Mouse (Mus musculus) right cerebral cortex, postnatal 25 days (tissue): ENCODE results near the gene Olfr315.
"Not testable (repeated sequence)": the region's sequence is repeated elsewhere in the genome, so short reads cannot be mapped to it uniquely, and the experiment has no call there.

Experiments used
- DNase-seq: peaks from one replicate; pipeline ENCODE4 v3.0.0; 2022

The Olfr315 gene

DNA sequence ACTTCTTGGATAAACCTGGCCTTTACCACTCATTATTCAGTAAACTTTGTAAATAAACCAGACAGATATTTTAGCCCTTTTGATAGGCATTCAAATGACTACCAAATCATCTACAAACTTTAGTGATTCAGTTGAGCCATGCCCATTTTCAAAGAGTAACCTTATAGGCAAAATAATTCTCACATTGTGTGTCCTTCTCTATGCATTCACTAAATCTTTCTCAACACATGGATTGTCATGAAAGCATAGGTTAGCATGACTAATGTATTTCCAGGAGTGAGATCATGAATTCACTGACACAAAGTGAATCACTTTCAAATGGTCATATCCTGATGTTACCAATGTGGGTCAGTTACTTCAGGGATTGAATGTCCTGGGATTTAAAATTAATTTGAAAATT is at the start of gene Olfr315:
Gene Olfr315 (plus strand): TSS at position 301 of the 400 bp plus-strand sequence.
- DNase-seq = no peak

GRCm38 (mm10) chr11:58723914-58724313 is 49.1 kb upstream of the Olfr315 start, which contains the start of gene Olfr318:
TSS of gene Olfr318 (minus strand) at chr11:58724014.
- DNase-seq = no peak

GRCm38 (mm10) chr11:58727896-58728650 is 44.9 kb upstream of the Olfr315 start:
- not testable (repeated sequence) for DNase-seq

GRCm38 (mm10) chr11:58733372-58733771 is 39.6 kb upstream of the Olfr315 start:
- peak; percentile 46 for DNase-seq

DNA sequence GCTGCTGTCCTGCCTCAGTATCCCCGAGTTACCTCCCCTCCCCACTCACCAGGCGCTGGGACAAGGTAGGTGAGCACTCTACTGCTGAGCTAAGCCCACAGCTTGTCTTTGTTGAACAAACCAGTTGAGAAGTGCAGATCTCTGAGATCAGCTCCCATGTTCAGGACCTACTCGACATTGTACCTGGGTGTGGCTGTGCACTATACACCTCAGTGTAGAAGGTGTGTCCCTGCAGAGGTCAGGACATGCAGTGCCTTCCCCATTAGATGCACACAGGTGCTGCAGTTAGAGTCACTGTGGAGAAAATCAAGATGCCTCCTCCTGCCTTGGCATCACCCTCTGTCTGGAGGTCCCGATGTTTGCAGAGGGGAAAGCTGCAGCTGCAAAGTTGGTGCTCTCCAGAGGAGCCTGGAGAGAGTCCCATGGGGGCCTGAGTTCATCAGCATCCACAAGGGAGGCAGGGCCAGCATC is 34.2 kb upstream of the Olfr315 start, which contains the start of gene Olfr317:
Gene Olfr317 (minus strand): TSS at position 421 of the 471 bp plus-strand sequence.
- DNase-seq = no peak

GRCm38 (mm10) chr11:58751096-58751495 is 21.9 kb upstream of the Olfr315 start:
- DNase-seq = peak; percentile 47

DNA sequence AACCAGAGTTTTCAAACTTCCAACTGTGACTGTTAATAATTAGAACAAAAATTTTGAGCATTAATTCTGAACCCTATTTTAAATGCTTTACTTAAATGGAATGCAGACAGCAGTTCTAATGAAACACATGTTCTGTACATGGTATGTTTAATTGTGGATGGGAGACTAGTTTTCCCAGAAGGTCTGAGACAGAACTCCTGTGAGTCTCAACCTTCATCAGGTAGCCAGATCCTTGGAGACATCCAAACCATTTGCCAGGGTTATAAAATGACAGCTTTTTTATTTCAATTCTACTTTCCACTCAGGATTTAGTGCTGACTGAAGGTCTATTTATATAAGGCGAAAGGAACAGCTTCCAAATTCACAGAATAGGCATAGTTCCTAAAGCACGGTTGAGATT is 20.6 kb upstream of the Olfr315 start, which contains the start of gene Olfr316:
Gene Olfr316 (plus strand): TSS at position 301 of the 400 bp plus-strand sequence.
- no peak for DNase-seq

DNA sequence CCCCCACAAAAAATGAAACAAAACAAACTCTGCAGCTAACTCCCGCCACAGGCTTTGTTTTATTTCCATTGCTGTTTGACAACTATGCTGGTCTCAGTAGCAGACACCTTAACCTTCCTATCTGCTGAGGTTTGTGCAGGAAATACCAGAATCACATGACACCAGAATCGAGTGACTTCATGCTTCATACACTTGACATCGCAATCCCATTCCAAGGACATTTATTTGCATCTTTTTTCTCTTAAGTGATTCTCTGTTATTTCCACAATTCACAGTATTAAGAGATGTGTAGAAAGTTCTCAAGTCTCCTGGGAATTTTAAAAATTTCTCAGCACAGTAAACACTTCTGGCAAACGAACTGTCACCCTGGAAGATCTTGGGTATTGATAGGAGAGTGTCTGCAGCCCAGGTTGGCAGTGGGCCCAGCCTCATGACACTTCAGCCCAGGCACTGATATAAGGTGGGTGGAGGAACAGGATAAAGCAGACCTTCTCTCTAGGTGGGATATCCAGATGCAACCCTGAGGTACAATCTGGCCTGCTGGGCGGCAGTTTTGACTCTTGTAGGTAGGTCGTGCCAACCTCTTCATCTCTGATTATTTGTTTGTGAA is 9.6 kb downstream of the Olfr315 start, which contains the start of gene Olfr314:
Gene Olfr314 (plus strand): TSS at position 473 of the 610 bp plus-strand sequence.
- DNase-seq = no peak

- DNase-seq = no peak
Observed at GRCm38 (mm10) chr11:58784182-58784581, 11.2 kb downstream of the Olfr315 start.

DNA sequence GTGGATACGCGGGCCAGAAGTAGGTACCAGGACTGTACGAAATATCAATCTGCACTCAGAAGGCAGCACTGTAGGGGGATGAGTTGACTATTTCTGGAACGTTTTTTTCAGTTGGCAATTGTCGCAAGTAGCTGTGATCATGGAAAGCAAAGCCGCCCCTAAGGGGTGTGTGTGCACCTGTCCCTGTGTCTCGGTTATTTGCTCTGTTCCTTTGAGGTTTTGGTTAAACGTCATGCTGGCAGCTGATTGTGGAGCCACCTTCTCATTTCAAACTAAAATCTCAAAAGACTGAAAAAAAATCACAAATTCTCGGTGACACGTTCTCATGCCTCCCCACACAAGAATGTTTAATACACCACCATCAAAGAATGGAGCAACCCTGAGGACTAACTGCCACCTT is 14.7 kb downstream of the Olfr315 start:
- DNase-seq = no peak

DNA sequence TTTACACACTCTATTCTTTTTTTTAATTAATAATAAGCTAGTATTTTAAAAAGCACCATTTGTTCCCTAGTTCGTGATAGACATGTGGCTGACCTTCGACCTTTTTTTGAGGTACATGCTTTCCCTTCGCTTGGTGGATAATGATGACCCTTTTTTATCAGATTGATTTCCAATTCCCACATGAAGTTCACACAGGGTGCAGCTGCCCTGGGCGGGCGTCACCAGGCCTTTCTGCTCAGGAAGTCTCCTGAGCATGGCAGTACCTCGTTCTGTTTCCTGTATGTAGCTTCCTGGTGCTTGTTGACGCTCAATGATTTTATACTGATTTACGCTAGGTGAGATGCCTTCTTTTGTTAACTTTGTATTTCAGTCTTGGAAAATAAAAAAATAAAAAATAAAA is 15.4 kb downstream of the Olfr315 start:
- no peak for DNase-seq

DNA sequence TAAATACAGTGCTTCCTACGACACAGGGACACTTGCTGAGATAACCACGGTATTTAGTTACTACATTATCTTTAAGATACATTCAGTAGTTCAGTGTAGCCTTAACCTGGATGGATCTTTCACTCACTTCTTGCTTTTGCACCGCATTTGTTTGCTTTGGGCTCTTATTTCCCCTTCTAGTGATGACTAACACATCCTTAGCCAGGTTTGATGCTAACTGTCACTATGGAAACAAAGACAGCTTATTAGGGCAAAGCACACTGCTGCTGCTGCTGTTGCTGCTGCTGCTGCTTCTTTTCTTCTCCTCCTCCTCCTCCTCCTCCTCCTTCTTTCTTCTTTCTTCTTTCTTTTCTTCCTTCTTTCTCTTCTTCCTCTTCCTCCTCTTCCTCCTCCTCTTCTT is 16.5 kb downstream of the Olfr315 start:
- DNase-seq = no peak

- DNase-seq = no peak
Observed at GRCm38 (mm10) chr11:58790053-58790452, 17.1 kb downstream of the Olfr315 start.

DNA sequence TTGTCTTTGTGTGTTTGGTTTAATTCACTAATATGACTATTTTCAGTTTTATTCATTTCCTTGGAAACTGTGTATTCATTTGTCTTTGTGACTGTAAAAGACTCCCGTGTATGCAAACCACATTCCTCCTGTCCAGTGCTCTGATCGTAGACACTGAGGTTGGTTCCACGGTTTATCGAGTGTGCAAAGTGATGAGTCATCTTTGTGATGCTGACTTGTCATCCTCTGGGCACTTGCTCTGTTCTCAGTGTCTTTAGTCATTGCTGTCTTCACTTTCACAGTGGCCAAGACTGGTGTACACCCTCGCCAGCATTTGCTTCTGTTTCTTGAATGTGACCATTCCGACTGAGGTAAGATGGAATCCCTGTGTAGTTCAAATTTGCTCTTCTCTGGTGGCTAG is 17.7 kb downstream of the Olfr315 start:
- no peak for DNase-seq

DNA sequence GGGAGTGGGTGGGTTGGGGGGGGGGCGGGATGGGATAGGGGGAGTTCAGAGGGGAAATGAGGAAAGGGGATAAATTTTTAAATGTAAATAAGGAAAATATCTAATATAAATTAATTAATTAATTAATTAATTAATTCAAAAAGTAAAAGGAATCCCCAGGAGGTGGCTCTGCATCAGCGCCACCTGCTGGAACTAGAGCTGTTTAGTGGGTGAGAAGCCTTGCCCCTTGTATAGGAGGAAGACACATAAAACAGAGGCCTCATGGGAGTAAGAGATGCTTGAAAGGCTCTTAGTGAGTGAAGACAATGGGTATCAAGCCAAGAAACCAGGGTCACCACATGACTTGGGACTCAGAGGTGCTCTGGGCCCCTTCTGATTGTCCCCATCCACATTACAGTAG is 22.9 kb downstream of the Olfr315 start:
- DNase-seq = no peak

GRCm38 (mm10) chr11:58796850-58797249 is 23.9 kb downstream of the Olfr315 start:
- peak; percentile 62 for DNase-seq

- DNase-seq = peak; percentile 16
Observed at GRCm38 (mm10) chr11:58799747-58800146, 26.8 kb downstream of the Olfr315 start.

GRCm38 (mm10) chr11:58801558-58802228 is 28.7 kb downstream of the Olfr315 start, which contains the start of gene Fam183b:
TSS of gene Fam183b (minus strand) at chr11:58801960.
- no peak for DNase-seq

DNA sequence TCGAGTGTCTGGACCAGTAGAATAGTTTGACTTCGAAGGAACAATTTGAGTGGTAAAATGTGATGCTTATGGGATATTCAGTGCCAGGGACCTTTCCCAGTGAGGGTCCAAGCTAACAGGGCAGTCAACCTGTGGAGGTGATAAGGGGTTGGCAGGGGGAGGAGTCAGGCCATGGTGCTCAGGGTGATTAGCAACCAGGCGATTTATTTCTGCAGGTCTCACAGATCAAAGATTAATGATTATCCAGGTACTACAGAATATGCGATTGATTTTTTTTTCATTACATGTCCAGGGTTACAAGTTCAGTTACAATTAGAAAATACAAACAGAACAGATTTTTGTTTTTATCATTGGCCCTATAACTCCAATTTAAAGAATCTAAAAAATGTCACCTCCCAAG is 30.9 kb downstream of the Olfr315 start:
- DNase-seq = no peak

- no peak for DNase-seq
Observed at GRCm38 (mm10) chr11:58804393-58804792, 31.4 kb downstream of the Olfr315 start.

DNA sequence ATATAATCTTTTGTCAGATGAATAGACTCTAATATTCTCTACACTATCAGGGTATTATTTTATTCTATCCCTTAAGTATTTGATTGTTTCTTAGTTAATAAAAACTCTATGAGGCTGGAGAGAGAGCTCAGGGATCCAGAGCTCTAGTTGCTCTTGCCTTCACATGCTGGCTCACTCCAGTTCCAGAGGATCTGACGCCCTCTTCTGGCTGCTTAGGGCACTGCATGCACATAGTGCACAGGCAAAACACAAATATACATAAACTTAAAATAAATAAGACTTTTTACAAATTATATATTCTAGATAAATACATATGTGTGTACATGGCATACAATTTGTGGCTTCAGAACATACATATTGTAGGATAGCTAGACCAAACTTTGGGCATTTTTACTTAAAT is 39.0 kb downstream of the Olfr315 start:
- DNase-seq = no peak

DNA sequence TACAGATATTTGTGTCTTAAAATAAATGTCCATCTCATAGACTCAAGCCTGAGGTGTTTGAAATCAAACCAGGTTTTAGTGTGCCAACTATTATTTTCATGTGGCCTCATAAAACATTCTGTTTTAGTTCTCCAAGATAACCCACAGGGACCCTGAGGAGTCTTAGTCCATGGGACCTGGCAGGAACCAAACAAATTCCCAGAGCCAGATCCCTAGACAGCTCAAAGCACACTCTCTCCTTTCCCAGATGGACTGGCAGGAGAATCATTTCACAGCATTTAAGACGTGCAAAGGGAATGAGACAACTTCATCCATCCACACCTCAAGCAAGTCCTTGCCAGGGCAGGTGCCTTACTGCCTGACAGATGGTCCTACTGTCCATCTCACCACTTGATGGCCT is 41.7 kb downstream of the Olfr315 start, which contains the start of gene Olfr313:
Gene Olfr313 (plus strand): TSS at position 301 of the 400 bp plus-strand sequence.
- not testable (repeated sequence) for DNase-seq

GRCm38 (mm10) chr11:58815676-58816075 is 42.7 kb downstream of the Olfr315 start:
- no peak for DNase-seq
